Mouse (Mus musculus) cerebellum, adult 2 months (tissue): ENCODE data around the gene Snapc3.

Source experiments
- CTCF ChIP-seq: fragments of 200-500 bp; IDR thresholded peaks from 2 replicates; pipeline ENCODE4 v1.5.1; 2011; ENCODE audit warnings: low read depth, mild to moderate bottlenecking, control low read depth, low read length, moderate library complexity, borderline replicate concordance; ENCODE audit not compliant: insufficient read depth
- POLR2A ChIP-seq: fragments of 200-500 bp; IDR thresholded peaks from 2 replicates; pipeline ENCODE4 v1.6.1; 2011; ENCODE audit warnings: low read length, control low read depth, borderline replicate concordance; ENCODE audit not compliant: insufficient read depth

- TF ChIP-seq POLR2A (no peak), CTCF (no peak)
Observed at GRCm38 (mm10) chr4:83512217-83512616, 94.7 kb downstream of the Snapc3 start.
